Comparison of ENCODE assay signal across 8 mouse cellular contexts in the genomic region with DNA sequence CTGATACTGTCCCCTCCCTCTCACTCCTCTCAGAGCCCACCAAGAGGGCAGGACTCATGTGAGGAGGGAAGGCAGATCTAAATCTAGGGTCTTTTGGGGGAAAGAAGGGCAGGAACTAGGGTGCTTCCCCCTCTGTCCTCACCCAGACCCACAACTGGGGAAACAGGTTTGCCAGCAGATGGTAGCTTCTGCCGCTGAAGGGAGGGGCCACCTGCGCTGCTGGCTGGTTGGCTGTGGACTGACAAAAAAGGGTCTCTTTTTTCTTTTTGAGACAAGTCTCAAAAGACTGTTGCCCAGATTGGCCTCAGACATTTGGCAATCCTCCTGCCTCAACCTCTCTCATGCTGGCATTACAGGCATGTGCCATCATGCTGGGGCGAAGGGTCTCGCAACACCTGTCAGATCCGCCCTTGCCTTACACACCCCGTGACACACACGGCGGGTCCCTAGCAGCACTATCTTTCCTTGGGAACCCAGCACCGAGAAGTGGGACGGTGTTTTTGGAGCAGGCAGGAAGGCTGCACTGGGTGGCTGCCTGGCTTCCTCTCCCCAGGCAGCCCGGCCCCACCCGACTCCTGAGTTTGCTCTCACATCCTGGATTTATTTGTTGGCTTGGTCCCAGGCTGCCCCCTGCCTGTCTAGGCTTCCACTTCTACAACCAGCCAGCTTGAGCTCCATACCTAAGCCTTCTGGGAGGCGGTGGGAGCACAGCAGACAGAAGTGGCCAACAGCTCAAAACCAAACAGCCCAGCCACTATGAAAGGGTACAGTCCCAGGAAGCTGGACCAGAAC. TPM values are rescaled to one million over a fixed set of nuclear protein-coding genes. Genes with fewer than 3 reads are reported as not detected.
A peak's percentile ranks its signal among the peaks of the same experiment; 100 is the strongest.
DNase-seq lines count a peak whose midpoint lies in the region; ATAC-seq and TF ChIP-seq lines count a peak whose summit lies in the region.

No protein-coding gene starts in this region.

- TF ChIP-seq CTCF in olfactory bulb, adult 2 months (IDR thresholded peaks at IDR 0.05; ENCODE audit: insufficient read depth, low read depth, low read length) = no peak

- no peak overlapping the region for H3K9ac ChIP-seq in embryonic facial prominence, embryonic 12.5 days
- H3K9ac ChIP-seq in hindbrain, embryonic 16.5 days (ENCODE audit: low read depth, low read length) = no peak overlapping the region
- no peak overlapping the region for H3K9ac ChIP-seq in liver, embryonic 16.5 days (ENCODE audit: low read depth, low read length)

- no peaks in the 10 kb centered on the region for H3K36me3 ChIP-seq in embryonic facial prominence, embryonic 12.5 days
- H3K36me3 ChIP-seq in hindbrain, embryonic 16.5 days (ENCODE audit: control insufficient read depth, insufficient read depth, low read length) = no peaks in the 10 kb centered on the region
- H3K36me3 ChIP-seq in liver, embryonic 16.5 days (ENCODE audit: control insufficient read depth, insufficient read depth) = no peaks in the 10 kb centered on the region

- no peak for TF ChIP-seq POLR2A in olfactory bulb, adult 2 months (IDR thresholded peaks at IDR 0.05; ENCODE audit: insufficient read depth, low read depth, low read length)

- no peak overlapping the region for H3K4me3 ChIP-seq in embryonic facial prominence, embryonic 12.5 days
- no peak overlapping the region for H3K4me3 ChIP-seq in hindbrain, embryonic 16.5 days (ENCODE audit: low read length)
- H3K4me3 ChIP-seq in liver, embryonic 16.5 days (ENCODE audit: low read depth, low read length) = peak overlapping the region; percentile 75
- H3K4me3 ChIP-seq in olfactory bulb, adult 2 months (ENCODE audit: insufficient read depth, low read depth, low read length) = peak overlapping the region; percentile 14; the same call in 1 of the 2 replicates

- H3K4me2 ChIP-seq in embryonic facial prominence, embryonic 12.5 days (replicated peaks) = peak overlapping the region; percentile 1; the same call in 1 of the 2 replicates
- H3K4me2 ChIP-seq in hindbrain, embryonic 16.5 days (ENCODE audit: low read length) = peak overlapping the region; percentile 100
- H3K4me2 ChIP-seq in liver, embryonic 16.5 days (ENCODE audit: low read depth, low read length) = peak overlapping the region; percentile 99

- H3K27me3 ChIP-seq in embryonic facial prominence, embryonic 12.5 days = peaks cover 42% of the 10 kb centered on the region
- H3K27me3 ChIP-seq in hindbrain, embryonic 16.5 days (replicated peaks; ENCODE audit: control insufficient read depth, insufficient read depth, low read length) = peaks cover 7% of the 10 kb centered on the region
- H3K27me3 ChIP-seq in liver, embryonic 16.5 days (ENCODE audit: control insufficient read depth, insufficient read depth, low read depth, low read length) = peaks cover 26% of the 10 kb centered on the region

- peaks cover 21% of the 10 kb centered on the region; the same call in 1 of the 2 replicates for H3K4me1 ChIP-seq in embryonic facial prominence, embryonic 12.5 days
- H3K4me1 ChIP-seq in hindbrain, embryonic 16.5 days (ENCODE audit: control insufficient read depth, insufficient read depth, low read depth, low read length) = peaks cover 30% of the 10 kb centered on the region
- peaks cover 28% of the 10 kb centered on the region for H3K4me1 ChIP-seq in liver, embryonic 16.5 days (ENCODE audit: control insufficient read depth, low read depth, low read length)
- H3K4me1 ChIP-seq in olfactory bulb, adult 2 months (ENCODE audit: control insufficient read depth, insufficient read depth, low read length) = peaks cover 34% of the 10 kb centered on the region

- ATAC-seq in monocyte, adult 5-6 weeks (replicated peaks; ENCODE audit: insufficient number of reproducible peaks, low FRiP score, low TSS enrichment, poor library complexity, severe bottlenecking) = no peak
- ATAC-seq in embryonic facial prominence, embryonic 12.5 days (ENCODE audit: insufficient number of reproducible peaks, insufficient read depth, low FRiP score, low TSS enrichment) = no peak
- no peak for ATAC-seq in hindbrain, embryonic 16.5 days
- no peak for ATAC-seq in liver, embryonic 16.5 days (ENCODE audit: low read depth)

- no peak overlapping the region for H3K27ac ChIP-seq in embryonic facial prominence, embryonic 12.5 days
- no peak overlapping the region for H3K27ac ChIP-seq in hindbrain, embryonic 16.5 days (ENCODE audit: low read depth, low read length)
- 0 out of 2 replicates have a peak overlapping the region, but pooled peaks have one; percentile 44 for H3K27ac ChIP-seq in liver, embryonic 16.5 days (ENCODE audit: low read length)
- H3K27ac ChIP-seq in olfactory bulb, adult 2 months (ENCODE audit: insufficient read depth, low read depth, low read length) = no peak overlapping the region

- peak; percentile 25 to 35 for DNase-seq in monocyte, adult 2 months (ENCODE audit: low read depth in 1 of 2, low spot score in 2 of 2)
- no peak for DNase-seq in gastrocnemius, postnatal 4 days (ENCODE audit: low spot score in 2 of 2)
- no peak for DNase-seq in left cerebral cortex, adult 9 months (ENCODE audit: low spot score in 2 of 2)

- WGBS in embryonic facial prominence, embryonic 12.5 days = 29% methylated on average over 13 of the region's 13 CpGs
- WGBS in hindbrain, embryonic 16.5 days = 42% methylated on average over 13 of the region's 13 CpGs
- WGBS in liver, embryonic 16.5 days (ENCODE audit: insufficient replicate concordance) = 17% methylated on average over 13 of the region's 13 CpGs
- 53% methylated on average over 13 of the region's 13 CpGs for WGBS in olfactory bulb, adult 2 months

- H3K9me3 ChIP-seq in embryonic facial prominence, embryonic 12.5 days = no peaks in the 10 kb centered on the region
- no peaks in the 10 kb centered on the region for H3K9me3 ChIP-seq in hindbrain, embryonic 16.5 days (ENCODE audit: control insufficient read depth, low read length)
- H3K9me3 ChIP-seq in liver, embryonic 16.5 days (replicated peaks; ENCODE audit: control insufficient read depth, low read length) = no peaks in the 10 kb centered on the region

RNA-seq across cellular contexts. Expression of a gene that starts 1.8 kb away (rescaled TPM):
- 63.7 to 114 TPM (median 92.9 TPM) in 3 replicates for total RNA-seq in monocyte, adult 5-6 weeks (2017)
- 1.2 and 1.7 TPM in 2 replicates for polyA plus RNA-seq in embryonic facial prominence, embryonic 12.5 days (2016; fragmentation: Nextera tagmentation; extraction: Ambion mirVana)
- 3.2 and 4.8 TPM in 2 replicates for polyA plus RNA-seq in hindbrain, embryonic 16.5 days (2015; fragmentation: Nextera tagmentation; extraction: Ambion mirVana)
- polyA plus RNA-seq in liver, embryonic 16.5 days (2015; fragmentation: Nextera tagmentation; extraction: Ambion mirVana) = 1.7 and 2.8 TPM in 2 replicates
- polyA plus RNA-seq in olfactory bulb, adult 2 months (2012; ENCODE audit: insufficient read depth, insufficient read length, low replicate concordance, missing spikeins) = not detected in 2 replicates
- total RNA-seq in gastrocnemius, postnatal 4 days (2021) = 1 to 10 TPM; 3.1 to 3.4 TPM

RNA-seq across cellular contexts. Expression of a gene that starts 4.2 kb away (rescaled TPM):
- total RNA-seq in monocyte, adult 5-6 weeks (2017) = 162 to 274 TPM (median 251 TPM) in 3 replicates
- polyA plus RNA-seq in embryonic facial prominence, embryonic 12.5 days (2016; fragmentation: Nextera tagmentation; extraction: Ambion mirVana) = 118 and 120 TPM in 2 replicates
- polyA plus RNA-seq in hindbrain, embryonic 16.5 days (2015; fragmentation: Nextera tagmentation; extraction: Ambion mirVana) = 88.5 and 101 TPM in 2 replicates
- 59.5 and 60.5 TPM in 2 replicates for polyA plus RNA-seq in liver, embryonic 16.5 days (2015; fragmentation: Nextera tagmentation; extraction: Ambion mirVana)
- not detected in 2 replicates for polyA plus RNA-seq in olfactory bulb, adult 2 months (2012; ENCODE audit: insufficient read depth, insufficient read length, low replicate concordance, missing spikeins)
- 10 to 100 TPM; 57.0 to 57.9 TPM for total RNA-seq in gastrocnemius, postnatal 4 days (2021)

RNA-seq across cellular contexts. Expression of a gene that starts 27.9 kb away (rescaled TPM):
- total RNA-seq in monocyte, adult 5-6 weeks (2017) = 5.9 to 10.5 TPM (median 9.9 TPM) in 3 replicates
- polyA plus RNA-seq in embryonic facial prominence, embryonic 12.5 days (2016; fragmentation: Nextera tagmentation; extraction: Ambion mirVana) = 58.8 and 59.8 TPM in 2 replicates
- 25.8 and 30.1 TPM in 2 replicates for polyA plus RNA-seq in hindbrain, embryonic 16.5 days (2015; fragmentation: Nextera tagmentation; extraction: Ambion mirVana)
- 1.4 and 1.9 TPM in 2 replicates for polyA plus RNA-seq in liver, embryonic 16.5 days (2015; fragmentation: Nextera tagmentation; extraction: Ambion mirVana)
- polyA plus RNA-seq in olfactory bulb, adult 2 months (2012; ENCODE audit: insufficient read depth, insufficient read length, low replicate concordance, missing spikeins) = not detected in 2 replicates
- 1 to 10 TPM; 4.0 to 4.3 TPM for total RNA-seq in gastrocnemius, postnatal 4 days (2021)

Comparison
In these comparisons a context has a peak if more than half of its experiments do, and no peak if none do; other contexts are left out.
1. DNase-seq: peak in monocyte, adult 2 months (2 of 2); none in gastrocnemius, postnatal 4 days (0 of 2) and left cerebral cortex, adult 9 months (0 of 2).
2. H3K4me2 ChIP-seq: peak in every context shown above with its lines; median percentile 100 in hindbrain, embryonic 16.5 days; 99 in liver, embryonic 16.5 days; 1 in embryonic facial prominence, embryonic 12.5 days.
3. H3K4me3 ChIP-seq: peak in liver, embryonic 16.5 days (single experiment) and olfactory bulb, adult 2 months (single experiment); none in embryonic facial prominence, embryonic 12.5 days (single experiment) and hindbrain, embryonic 16.5 days (single experiment).
4. RNA of a gene that starts 4.2 kb away (polyA plus RNA-seq): 118 to 120 TPM in embryonic facial prominence, embryonic 12.5 days, 88.5 to 101 TPM in hindbrain, embryonic 16.5 days and 59.5 to 60.5 TPM in liver, embryonic 16.5 days; not detected in olfactory bulb, adult 2 months; every median in the first group is over 10 times any median in the second.